Mouse (Mus musculus) frontal cortex, postnatal 10 days (tissue): ENCODE data around the gene Golga1.
"Not testable (repeated sequence)": the region's sequence is repeated elsewhere in the genome, so short reads cannot be mapped to it uniquely, and the experiment has no call there.

Source experiments
- DNase-seq, 2 experiments: peaks; one replicate each; pipeline ENCODE4 v3.0.0; 2022; ENCODE audit warnings: low spot score in 2 of 2, mixed read lengths in 1 of 2

The Golga1 gene

DNA sequence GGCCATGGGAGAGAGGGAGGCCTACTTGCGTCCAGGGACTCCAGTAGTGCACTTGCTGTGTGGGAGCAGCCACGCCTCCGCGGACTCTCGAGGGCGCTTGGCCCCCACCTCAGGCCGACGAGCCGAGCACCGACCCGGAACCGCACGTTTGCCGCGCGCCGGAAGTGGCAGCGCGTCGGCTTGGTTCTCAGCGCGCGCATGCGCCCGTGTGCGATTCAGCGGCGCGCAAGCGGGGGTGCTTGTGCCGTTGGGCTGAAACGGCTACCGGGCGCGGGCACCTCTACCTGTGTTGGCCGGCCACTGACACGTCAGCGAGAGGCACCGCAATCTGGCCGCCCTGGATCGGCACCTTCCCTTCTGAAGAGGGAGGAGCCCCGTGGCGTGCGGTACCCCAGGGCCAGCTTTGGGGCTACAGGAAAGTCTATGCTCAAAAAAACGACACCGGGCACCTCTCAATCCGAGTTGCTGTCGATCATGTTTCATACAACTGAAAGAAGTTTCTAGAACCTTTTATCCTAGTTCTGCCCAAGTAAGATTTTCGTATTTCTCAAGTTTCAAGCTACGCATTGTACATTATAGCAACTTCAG is at the start of gene Golga1:
Gene Golga1, minus strand, starts transcription at position 142 of the 588 bp plus-strand sequence.
- peak; percentile 86 to 89 for DNase-seq

DNA sequence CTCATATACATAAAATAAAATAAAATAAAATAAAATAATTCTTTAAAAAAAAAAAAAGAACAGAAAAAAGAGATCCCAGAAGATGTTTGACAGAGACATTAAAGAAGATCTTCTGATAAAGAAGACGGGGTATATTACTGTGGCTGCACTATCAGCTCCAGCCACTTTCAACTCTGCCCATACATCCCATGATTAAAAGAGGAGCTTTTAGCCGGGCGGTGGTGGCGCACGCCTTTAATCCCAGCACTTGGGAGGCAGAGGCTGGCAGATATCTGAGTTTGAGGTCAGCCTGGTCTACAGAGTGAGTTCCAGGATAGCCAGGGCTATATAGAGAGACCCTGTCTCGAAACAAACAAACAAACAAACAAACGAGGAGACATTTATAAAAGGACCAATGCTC is 48.8 kb upstream of the Golga1 start:
- DNase-seq = no peak

DNA sequence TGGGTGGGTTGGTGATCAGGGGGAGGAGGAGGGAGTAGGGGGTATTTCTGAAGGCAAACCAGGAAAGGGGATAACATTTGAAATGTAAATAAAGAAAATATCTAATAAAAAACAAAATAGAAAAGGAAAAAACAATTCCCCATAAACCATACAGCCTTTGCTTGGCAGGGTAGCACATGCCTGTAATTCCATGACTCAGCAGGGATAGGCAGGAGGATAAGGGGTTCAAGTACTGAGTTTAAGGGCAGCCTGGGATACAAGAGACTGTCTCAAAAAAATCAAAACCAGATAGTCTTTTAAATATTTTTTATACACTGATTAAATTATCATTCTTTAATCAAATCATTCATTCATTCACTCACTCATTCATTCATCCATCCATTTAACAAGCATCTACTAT is 45.2 kb upstream of the Golga1 start:
- no peak for DNase-seq

DNA sequence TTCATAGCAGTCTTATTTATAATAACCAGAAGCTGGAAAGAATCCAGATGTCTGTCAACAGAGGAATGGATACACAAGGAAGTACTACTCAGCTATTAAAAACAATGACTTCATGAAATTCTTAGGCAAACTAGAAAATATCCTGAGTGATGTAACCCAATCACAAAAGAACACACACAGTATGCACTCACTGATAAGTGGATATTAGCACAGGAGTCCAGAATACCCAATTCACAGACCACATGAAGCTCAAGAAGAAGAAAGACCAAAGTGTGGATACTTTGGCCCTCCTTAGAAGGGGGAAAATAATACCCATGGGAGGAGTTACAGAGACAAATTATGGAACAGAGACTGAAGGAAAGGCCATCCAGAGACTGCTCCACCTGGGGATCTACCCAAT is 44.4 kb upstream of the Golga1 start:
- DNase-seq = not testable (repeated sequence)

DNA sequence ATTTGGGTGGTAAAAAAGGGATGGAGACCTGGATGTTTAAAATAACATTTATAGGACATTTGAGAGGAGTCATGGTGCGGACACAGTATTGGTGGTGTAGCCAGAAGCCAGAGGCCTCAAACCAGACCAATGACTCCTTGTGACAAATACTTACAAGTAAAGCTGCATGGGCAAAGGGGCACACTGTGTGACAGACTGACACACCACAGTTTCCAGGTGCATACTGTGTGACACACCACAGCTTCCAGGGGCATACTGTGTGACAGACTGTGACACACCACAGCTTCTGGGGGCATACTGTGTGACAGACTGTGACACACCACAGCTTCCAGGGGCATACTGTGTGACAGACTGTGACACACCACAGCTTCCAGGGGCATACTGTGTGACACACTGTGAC is 34.6 kb upstream of the Golga1 start:
- not testable (repeated sequence) for DNase-seq

DNA sequence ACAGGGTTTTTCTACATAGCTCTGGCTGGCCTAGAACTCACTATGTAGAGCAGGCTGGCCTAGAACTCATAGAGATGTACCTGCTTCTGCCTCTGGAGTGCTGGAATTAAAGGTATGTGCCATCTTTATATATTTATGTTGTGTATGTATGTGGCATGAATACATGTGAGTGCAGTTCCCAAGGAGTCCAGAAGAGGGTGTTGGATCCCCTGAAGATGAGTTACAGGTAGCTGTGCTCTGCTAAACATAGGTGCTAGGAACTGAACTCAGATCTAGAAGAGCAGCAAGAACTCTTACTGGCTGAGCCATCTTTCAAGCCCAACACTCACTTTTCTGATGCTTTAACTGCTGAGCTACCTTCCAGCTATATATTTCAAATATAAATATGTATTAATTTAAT is 32.7 kb upstream of the Golga1 start:
- DNase-seq = no peak

DNA sequence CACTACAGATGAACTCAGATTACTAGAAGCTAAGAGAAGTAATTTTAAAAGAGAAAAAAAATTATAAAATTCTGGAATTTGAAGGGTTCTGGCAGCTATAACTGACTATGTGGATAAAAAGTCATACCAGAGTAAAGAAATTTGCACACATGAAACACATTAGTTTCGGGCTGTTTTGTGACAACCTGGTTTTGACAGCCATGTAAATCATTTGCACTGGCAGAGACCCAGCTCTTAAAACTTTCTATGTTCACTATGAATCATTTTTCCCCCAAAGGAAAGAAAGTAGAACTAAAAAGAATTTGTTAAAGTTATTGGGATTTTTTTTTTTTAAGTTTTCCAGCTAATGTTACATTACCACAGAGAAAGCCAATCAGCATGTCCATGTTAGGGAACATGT is 26.6 kb upstream of the Golga1 start:
- DNase-seq = no peak

DNA sequence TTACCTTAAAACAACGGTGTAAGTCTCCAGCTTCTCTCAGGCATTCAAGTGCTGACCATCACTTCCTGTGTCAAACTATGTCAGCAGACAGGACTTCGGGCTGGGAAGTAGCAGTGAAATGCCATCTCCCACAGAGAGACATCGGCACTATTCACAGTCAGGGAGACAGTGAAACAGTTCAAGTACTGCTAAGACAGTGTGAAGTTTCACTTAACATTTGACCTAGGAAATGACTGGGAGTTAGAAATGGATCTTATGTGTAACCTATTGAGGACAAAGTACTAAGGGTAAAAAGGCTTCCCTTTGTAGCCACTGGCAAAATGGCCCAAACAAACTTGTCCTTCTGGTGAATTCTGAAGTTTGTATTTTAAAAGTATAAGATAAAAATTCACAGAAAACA is 17.4 kb upstream of the Golga1 start:
- no peak for DNase-seq

DNA sequence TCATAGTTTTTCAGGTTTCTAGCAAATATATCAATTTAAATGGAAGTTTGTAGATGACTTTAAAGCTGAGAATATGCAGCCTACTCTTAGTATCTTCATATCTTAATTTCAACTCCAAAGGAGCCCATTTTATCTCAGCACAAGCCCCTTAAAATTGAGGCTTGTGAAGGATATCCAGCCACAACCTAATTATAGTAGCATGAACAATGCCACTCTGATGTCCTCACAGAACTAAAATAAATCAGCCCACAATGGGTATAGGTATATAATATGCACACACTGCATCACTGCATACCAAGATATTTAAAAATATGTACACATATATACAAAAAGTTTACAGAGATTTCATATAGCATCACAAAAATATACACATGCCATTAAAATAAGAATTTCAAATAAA is 5.3 kb upstream of the Golga1 start:
- no peak for DNase-seq

DNA sequence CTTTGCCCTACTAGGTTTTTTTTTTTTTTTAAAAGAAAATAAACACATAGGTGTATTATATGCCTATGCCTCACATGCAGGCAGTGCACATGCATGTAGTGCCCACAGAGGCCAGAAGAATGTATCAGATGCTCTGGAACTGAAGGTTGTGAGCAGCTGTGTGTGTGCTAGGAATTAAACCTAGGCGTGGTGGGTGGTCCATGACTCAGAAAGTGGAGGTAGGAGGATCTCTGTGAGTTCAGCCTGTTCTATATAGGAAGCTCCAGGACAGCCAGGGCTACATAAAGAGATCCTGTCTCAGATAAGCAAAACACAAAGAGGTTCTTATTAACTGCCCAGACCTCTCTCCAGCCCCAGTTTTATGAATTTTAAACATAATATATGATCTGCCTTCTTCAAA is 3.8 kb upstream of the Golga1 start:
- no peak for DNase-seq

DNA sequence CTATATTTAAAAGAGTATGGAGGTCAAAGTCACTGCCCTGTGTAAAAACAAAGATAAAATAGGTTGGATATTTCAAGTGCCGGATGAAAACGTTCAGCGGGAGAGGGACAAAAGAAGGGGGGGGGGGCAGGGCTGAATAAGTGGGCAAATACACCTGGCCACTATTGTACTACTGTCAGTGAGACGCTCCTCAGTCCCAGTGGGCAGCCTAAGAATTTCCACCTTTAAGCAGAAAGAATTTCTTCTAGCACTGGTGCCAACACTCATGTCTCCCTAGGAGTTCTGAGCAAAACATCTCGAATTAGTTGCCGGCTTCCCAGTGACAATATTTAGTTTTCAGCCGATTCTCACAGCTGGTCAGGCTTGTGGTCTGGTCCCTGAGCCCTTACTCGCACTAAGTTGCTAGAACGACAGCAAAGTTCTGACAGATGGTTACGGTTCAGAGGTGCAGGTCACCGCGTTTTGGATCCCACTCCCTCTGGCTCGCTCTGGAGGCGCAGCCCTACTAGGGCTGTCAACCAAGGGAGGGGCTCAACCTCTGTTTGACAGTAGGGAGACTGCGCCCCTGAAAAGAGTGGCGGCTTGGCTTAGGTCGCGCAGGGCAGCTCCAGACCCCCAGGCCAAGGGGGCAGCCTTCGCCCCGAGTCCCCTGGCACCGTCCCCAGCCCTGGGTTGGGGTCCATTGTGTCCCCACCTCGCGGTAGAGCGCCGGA is 498 bp downstream of the Golga1 start:
- no peak for DNase-seq

DNA sequence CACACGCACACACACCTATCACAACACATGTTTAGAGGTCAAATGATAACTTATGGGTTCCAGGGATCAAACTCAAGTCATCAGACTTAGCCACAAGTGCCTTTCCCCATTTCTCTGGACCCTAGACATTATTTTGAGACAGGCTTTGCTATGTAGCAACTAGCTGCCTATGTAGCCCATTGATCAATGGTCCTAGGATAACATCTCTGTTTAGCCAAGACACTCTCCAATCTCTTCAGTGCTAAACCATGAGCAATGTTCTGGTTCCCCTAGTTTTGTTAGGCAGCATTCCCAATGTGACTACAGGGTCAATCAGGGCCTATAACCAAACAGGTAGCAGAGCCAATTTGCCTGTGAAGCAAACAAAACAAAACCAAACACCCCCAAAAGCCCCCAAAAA is 16.8 kb downstream of the Golga1 start:
- DNase-seq = no peak

DNA sequence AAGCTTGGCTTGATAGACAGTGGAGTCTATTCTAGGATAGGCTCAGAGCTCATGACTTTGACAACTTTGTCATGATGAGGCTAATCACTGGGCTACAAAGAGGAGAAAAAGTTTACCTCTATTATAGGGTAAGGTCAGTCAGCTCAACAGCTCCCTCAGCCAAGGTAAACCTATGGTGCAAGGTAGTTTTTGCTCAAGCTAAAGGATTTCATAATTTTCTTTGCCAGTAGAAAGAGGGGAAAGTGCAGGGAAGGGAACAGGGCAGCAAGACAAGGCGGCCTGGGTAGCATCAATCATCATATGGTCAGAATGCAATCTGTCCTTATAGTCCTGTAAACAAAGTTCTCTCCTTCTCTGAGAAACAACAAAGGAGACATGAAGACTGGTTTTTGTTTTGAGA is 25.1 kb downstream of the Golga1 start:
- DNase-seq = no peak

DNA sequence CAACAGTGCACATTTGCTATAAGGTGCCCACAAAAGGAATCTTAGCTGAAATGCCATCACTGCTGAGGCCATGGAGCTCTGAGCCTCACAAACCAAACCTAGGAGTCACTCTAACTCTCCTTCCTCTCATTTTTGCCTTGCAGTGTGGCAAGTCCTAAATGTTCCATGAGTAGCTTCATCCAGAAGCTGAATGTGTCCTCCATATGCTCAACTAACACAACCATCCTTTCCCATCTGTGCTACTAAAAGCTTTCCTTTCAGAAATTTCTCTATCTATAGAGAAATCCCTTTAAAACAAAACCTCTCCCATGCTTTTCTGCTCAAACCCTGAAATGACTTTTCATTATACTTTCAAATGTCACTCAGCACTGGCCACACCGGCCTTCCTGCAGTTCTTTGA is 33.7 kb downstream of the Golga1 start:
- no peak for DNase-seq

DNA sequence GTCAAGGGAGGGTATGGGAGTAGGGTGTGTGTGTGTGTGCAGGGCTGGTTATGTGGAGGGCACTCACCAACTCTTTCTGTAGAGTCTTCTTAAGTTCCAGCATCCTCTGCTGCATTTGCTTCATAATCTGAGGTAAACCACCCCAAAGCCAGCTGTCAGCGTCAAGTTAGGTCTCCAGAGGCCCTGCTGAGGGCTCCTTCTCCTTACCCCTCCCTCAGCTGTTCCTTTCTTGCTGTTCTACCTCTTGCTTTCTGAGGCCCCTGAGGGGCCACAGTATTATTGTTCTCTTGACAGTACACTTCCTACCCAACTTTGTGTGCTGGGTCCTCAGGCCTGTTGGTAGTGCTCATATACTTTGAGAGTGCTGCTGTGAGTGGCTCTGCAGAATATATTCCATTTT is 45.3 kb downstream of the Golga1 start:
- no peak for DNase-seq

DNA sequence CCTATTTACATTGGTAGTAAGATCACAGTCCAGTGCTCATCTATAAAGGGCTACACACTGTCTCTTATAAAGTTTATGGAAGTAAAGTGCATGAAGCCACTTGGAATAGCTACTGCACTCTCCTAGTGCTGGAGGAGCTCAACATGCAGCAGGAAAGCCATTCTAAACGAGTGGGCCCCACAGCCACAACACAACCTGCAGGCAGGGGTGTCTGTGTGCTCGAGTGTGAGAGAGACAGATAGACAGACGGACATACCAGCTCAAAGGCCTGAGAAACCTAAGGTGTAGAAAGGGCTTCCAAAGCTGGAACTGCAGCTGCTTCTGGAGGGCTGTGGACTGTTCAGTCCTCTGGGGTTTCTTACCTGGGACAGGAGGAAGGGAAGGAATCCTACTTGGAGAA is 48.8 kb downstream of the Golga1 start:
- DNase-seq = no peak

DNA sequence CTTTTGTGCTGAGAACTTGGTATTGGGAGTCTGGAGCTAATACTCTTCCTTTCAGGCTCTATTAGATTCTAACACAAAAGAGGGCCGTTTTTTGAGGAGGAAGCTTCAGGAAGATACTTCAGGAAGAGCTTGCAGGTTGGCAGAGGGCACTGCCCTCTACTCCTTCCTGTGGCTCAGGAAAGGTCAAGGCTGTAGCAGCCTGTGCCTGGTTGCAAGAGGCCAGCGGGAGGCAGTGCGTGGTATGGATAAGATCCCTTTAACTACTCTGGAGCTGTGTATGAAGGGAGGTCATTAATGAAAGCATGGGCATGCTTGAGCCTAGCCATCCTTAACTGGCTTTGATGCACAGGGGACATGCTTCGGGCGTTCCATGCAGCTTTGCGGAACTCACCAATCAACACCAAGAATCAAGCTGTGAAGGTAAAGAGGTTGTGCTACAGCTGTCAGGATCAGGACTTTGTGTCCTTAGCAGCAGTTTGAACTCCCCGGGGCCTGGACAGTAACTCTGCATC is 52.5 kb downstream of the Golga1 start:
- no peak for DNase-seq

DNA sequence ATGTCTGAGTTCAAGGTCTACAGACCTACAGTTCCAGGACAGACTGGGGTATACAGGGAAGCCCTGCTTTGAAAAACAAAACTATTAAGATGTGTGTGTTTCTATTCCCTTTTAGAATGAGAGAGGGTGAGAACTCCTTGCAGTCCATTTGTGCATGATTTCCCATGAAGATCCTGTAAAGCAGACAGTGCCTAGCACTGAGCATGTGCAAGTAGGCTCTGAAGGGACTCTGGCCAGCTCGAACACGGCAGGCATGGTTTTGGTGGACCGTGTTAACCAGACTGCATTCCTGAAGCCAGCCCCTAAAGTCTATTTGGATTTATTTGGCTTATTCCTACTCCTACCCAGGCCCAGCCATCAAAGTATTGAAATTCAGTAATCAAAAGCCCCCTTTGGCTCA is 53.4 kb downstream of the Golga1 start:
- DNase-seq = no peak

DNA sequence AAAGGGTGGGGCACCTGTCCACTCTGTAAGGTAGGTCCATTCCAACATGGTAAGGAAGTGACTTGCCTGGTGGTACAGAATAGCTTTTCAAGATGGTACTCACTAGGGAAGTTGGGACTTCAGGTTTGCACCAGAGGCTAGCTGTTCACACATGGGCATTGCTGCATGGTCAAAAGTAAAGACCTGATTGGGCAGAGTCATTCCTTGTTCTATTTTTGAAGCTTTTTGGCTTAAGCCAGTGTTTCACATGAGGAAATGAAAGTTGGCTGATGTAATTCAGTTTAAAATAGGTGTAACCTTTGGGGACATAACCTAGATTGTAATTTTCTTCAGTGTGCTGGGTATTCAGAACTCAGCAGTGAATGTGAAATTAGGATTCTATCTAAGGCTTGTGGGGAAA is 54.1 kb downstream of the Golga1 start:
- DNase-seq = no peak

DNA sequence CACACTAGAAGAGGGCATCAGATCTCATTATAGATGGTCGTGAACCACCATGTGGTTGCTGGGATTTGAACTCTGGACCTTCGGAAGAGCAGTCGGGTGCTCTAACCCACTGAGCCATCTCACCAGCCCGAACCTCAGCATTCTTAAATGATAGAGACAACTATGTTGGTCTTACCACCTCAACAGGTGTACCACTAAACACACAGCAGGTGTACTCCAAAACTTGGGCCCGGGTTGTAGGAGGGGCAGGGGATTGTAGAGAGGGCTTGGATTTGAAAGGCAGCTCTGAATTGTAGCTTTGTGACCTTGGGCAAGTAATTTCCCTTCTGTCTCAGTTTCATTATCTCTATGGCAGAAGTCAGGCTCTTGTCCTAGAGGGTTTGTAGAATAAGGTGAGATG is 55.2 kb downstream of the Golga1 start:
- not testable (repeated sequence) for DNase-seq

DNA sequence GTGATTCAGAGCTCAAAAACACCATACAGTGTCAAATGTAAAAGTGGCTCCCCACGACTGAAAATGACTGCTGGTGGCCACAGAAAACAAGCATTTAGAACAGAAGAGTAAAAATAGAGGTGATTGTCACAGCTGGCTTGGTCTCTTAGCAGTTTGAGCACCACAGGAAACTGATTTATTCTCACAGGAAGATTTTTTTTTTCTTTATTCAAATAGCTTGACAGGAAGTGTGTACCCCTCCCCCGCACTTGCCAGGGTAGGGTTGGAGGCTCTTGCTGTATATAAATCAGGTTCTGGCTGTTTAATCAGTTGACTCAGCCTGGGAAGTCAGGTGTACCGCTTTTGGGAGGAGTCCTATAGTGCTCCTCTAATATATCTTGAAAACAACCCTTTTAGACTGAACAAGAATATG is 56.4 kb downstream of the Golga1 start:
- DNase-seq = peak in 1 of 2 experiments; percentile 74

DNA sequence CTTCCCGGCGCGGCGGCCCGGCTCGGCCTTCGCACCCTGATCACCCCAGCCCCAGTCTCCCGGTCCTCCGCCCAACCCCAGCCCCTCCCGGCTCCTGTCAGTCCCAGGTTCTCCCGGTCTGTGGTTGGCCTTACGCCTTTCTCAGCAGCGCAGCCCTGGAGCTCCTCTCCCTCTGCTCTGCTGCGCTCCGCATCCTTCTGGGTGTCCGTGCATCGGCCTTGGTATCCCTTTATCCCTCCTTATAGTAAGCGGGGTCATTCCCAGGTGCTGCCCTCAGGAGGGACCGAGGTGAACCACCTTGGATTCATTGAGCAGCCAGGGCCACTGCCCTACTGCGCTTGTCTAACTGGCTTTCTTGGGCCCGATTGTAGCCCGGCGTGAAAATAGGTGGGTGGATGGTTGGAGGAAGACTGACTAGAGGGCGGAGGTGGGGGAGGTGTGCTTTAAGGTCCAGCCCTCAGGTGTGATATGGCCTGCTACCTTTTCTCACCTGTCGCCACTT is 56.9 kb downstream of the Golga1 start:
- DNase-seq = peak in 1 of 2 experiments; percentile 58

DNA sequence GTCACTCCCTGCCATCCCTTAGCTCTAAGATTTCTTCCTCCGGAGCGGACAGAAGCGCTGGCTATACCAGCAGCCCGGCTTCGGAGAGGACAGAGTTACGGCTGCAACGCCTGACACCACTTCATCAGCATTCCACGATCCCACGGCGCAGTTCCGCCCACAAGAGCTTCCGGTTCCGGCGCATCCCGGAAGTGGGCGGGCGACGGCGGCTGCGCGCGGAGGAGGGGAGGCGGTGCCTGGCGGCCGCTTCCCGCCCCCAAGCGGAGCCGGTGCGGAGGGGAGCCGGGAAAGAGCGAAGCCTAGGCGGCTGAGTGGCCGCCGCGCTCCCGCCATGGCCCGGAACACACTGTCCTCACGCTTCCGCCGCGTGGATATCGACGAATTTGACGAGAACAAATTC is 57.5 kb downstream of the Golga1 start:
- peak; percentile 88 to 92 for DNase-seq
